Mouse (Mus musculus): ENCODE data around the gene Gstm1. TPM values are rescaled to one million over a fixed set of nuclear protein-coding genes. Genes with fewer than 3 reads are reported as not detected.

The Gstm1 gene
- polyA plus RNA-seq, 1 experiment from 2014 or later = 44.3 TPM

DNA sequence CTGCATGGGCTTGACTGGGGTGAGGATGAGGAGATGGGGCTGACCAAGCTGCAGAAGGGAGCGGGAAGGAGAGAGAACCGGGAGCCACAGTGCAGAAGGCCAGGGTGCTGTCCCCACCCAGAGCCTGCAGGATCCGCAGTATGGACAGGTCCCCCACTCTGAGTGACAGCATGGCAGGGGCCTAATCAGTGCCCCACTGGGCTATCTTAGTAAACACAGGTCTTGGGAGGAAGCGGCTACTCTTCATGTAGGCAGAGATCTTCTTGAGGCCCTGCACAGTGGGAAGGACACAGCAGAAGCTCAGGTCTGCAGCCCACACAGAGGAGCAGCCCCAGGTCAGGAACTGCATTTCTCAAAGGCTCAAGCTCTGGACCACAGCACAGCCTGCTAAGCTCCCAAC lies 53.7 kb downstream of the Gstm1 start:
- no peak overlapping the region for H3K4me2 ChIP-seq
- no peak overlapping the region for H3K4me3 ChIP-seq
- no peak overlapping the region for H3K9ac ChIP-seq
- H3K27ac ChIP-seq (replicated peaks) = no peak overlapping the region
- H3K36me3 ChIP-seq = no peaks in the 10 kb centered on the region
- peaks cover 13% of the 10 kb centered on the region for H3K4me1 ChIP-seq
- 65% methylated on average over 4 of the region's 4 CpGs for WGBS
- ATAC-seq (ENCODE audit: extremely low read depth, insufficient number of reproducible peaks, low FRiP score, low TSS enrichment) = no peak
- H3K9me3 ChIP-seq = no peaks in the 10 kb centered on the region
- peaks cover 24% of the 10 kb centered on the region; the same call in 1 of the 2 replicates for H3K27me3 ChIP-seq (replicated peaks)

Other genes starting within 250 kb of the Gstm1 start
- gene Eps8l3, start 140.7 kb downstream of the Gstm1 start, polyA plus RNA-seq (2015; fragmentation: Nextera tagmentation; extraction: Ambion mirVana) = not detected in 2 replicates
- 131 and 139 TPM in 2 replicates for gene Gstm5, start 122.2 kb downstream of the Gstm1 start, polyA plus RNA-seq (2015; fragmentation: Nextera tagmentation; extraction: Ambion mirVana)
- 14.6 and 15.9 TPM in 2 replicates for gene Gstm7, start 86.2 kb downstream of the Gstm1 start, polyA plus RNA-seq (2015; fragmentation: Nextera tagmentation; extraction: Ambion mirVana)
- gene Gstm6, start 74.2 kb downstream of the Gstm1 start, polyA plus RNA-seq (2015; fragmentation: Nextera tagmentation; extraction: Ambion mirVana) = 9.5 and 11.5 TPM in 2 replicates
- gene Gstm3, start 48.7 kb downstream of the Gstm1 start, polyA plus RNA-seq (2015; fragmentation: Nextera tagmentation; extraction: Ambion mirVana) = 0.50 TPM in 1 of 2 replicates, not detected in the other
- gene Gstm2, start 31.5 kb downstream of the Gstm1 start, polyA plus RNA-seq (2015; fragmentation: Nextera tagmentation; extraction: Ambion mirVana) = 52.9 and 53.5 TPM in 2 replicates
- gene Gstm4, start 26.9 kb upstream of the Gstm1 start, polyA plus RNA-seq (2015; fragmentation: Nextera tagmentation; extraction: Ambion mirVana) = 15.2 and 16.4 TPM in 2 replicates
- gene Ampd2, start 68.7 kb upstream of the Gstm1 start, polyA plus RNA-seq (2015; fragmentation: Nextera tagmentation; extraction: Ambion mirVana) = 29.4 and 30.3 TPM in 2 replicates
- gene Gnat2, start 74.8 kb upstream of the Gstm1 start, polyA plus RNA-seq (2015; fragmentation: Nextera tagmentation; extraction: Ambion mirVana) = 0.20 and 1.3 TPM in 2 replicates
- 74.7 and 76.3 TPM in 2 replicates for gene Gnai3, start 128.2 kb upstream of the Gstm1 start, polyA plus RNA-seq (2015; fragmentation: Nextera tagmentation; extraction: Ambion mirVana)
- 0.14 TPM in 1 of 2 replicates, not detected in the other for gene Gpr61, start 136.9 kb upstream of the Gstm1 start, polyA plus RNA-seq (2015; fragmentation: Nextera tagmentation; extraction: Ambion mirVana)
- 2.6 and 2.8 TPM in 2 replicates for gene Amigo1, start 168.4 kb upstream of the Gstm1 start, polyA plus RNA-seq (2015; fragmentation: Nextera tagmentation; extraction: Ambion mirVana)
- gene Cyb561d1, start 183.2 kb upstream of the Gstm1 start, polyA plus RNA-seq (2015; fragmentation: Nextera tagmentation; extraction: Ambion mirVana) = 2.3 and 3.1 TPM in 2 replicates
- 7.5 and 8.7 TPM in 2 replicates for gene Atxn7l2, start 193.0 kb upstream of the Gstm1 start, polyA plus RNA-seq (2015; fragmentation: Nextera tagmentation; extraction: Ambion mirVana)
- gene Sypl2, start 208.7 kb upstream of the Gstm1 start, polyA plus RNA-seq (2015; fragmentation: Nextera tagmentation; extraction: Ambion mirVana) = 2.4 and 3.2 TPM in 2 replicates
- 213 and 243 TPM in 2 replicates for gene Psma5, start 239.0 kb upstream of the Gstm1 start, polyA plus RNA-seq (2015; fragmentation: Nextera tagmentation; extraction: Ambion mirVana)

Measured in heart, embryonic 13.5 days (tissue).